Mouse (Mus musculus) embryo, embryonic 10 days (tissue): Measurements from ENCODE around the gene Zdhhc19.

ENCODE experiments used
- DNase-seq: peaks from one replicate; pipeline ENCODE4 v3.0.0-alpha.2; 2015; ENCODE audit warnings: low spot score

The Zdhhc19 gene

GRCm38 (mm10) chr16:32609401-32609779, 113.3 kb downstream of the Zdhhc19 start:
- peak; percentile 23 for DNase-seq

DNA sequence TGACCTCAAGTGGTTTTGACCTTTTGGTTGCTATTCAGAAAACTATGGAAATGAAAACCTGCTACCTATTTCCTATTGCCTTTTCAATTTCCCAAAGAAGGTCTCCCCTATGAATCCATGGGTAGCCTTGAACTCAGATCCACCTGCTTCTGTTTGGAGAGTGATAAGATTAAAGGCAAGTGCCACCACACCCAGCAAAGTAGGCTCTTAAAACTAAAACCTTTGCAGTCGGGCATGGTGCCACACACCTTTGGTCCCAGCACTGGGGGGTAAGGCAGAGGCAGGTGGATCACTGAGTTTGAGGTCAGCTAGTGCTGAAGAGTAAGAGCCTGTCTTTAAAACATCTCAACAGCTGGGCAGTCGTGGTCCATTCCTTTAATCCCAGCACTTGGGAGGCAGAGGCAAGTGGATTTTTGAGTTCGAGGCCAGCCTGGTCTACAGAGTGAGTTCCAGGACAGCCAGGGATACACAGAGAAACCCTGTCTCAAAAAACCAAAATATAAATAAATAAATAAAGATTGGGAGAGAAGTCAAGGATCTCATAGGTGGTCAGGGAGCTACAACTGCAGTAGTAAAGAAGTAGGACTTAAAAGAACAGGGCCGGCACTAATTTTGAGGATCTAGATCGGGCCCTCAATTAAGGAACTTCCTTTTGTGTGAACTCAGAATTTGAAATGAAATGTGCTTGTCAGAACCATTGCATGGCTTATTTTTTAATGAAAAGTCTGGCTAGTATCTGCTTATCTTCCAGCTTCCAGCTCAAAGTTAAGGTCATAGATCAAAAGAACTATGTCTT, 114.6 kb downstream of the Zdhhc19 start:
- no peak for DNase-seq
